Mouse (Mus musculus) forebrain, embryonic 16.5 days (tissue): ENCODE data around the gene Ptgds. TPM values are rescaled to one million over a fixed set of nuclear protein-coding genes. Genes with fewer than 3 reads are reported as not detected.

Experiments used
- ATAC-seq: fragments of 200-750 bp; cut with Nextera tagmentation; 2 replicates; pipeline ENCODE4 v1.8.0; 2017; ENCODE audit warnings: mild to moderate bottlenecking, moderate library complexity
- H3K27ac ChIP-seq: fragments of 300-500 bp; sonication (generic); 2 replicates; pipeline ENCODE4 v1.5.1; 2014; ENCODE audit warnings: low read length, control low read depth
- H3K27me3 ChIP-seq: fragments of 300-500 bp; sonication (generic); replicated peaks from 2 replicates; pipeline ENCODE4 v1.6.1; 2014; ENCODE audit warnings: low read length; ENCODE audit not compliant: control insufficient read depth, insufficient read depth
- H3K36me3 ChIP-seq: fragments of 300-500 bp; sonication (generic); 2 replicates; pipeline ENCODE4 v1.6.1; 2014; ENCODE audit not compliant: control insufficient read depth, insufficient read depth
- H3K4me1 ChIP-seq: fragments of 300-500 bp; sonication (generic); replicated peaks from 2 replicates; pipeline ENCODE4 v1.6.1; 2014; ENCODE audit warnings: low read length; ENCODE audit not compliant: control insufficient read depth, insufficient read depth
- H3K4me2 ChIP-seq: fragments of 300-500 bp; sonication (generic); 2 replicates; pipeline ENCODE4 v1.6.1; 2014; ENCODE audit warnings: mild to moderate bottlenecking, low read length, control low read depth
- H3K4me3 ChIP-seq: fragments of 300-500 bp; sonication (generic); replicated peaks from 2 replicates; pipeline ENCODE4 v1.5.1; 2014; ENCODE audit warnings: mild to moderate bottlenecking, low read length, control low read depth
- H3K9ac ChIP-seq: fragments of 300-500 bp; sonication (generic); replicated peaks from 2 replicates; pipeline ENCODE4 v1.6.1; 2014; ENCODE audit warnings: low read depth, low read length, control low read depth
- H3K9me3 ChIP-seq: fragments of 300-500 bp; sonication (generic); 2 replicates; pipeline ENCODE4 v1.6.1; 2016; ENCODE audit warnings: low read length; ENCODE audit not compliant: control insufficient read depth
- WGBS: fragments of 180-500 bp; shearing (Covaris S2); extraction: QIAGEN DNeasy Blood & Tissue Kit; methylation state at CpG from one replicate; pipeline ENCODE4 v1.1.7; 2014; 5-methylcytosine and 5-hydroxymethylcytosine counted together
- polyA plus RNA-seq: library from polyadenylated mRNA; unstranded; fragments of >200 nt; fragmentation: Nextera tagmentation; extraction: Ambion mirVana; gene quantifications from 2 replicates; pipeline ENCODE4 v1.2.1, GENCODE M21; 2015

Gene Ptgds
- polyA plus RNA-seq, 1 experiment from 2014 or later: 212 TPM

GRCm38 (mm10) chr2:25433101-25433500 lies 36.7 kb downstream of the Ptgds start:
- ATAC-seq: no peak
- no peak overlapping the region for H3K27ac ChIP-seq
- WGBS: 92% methylated on average over 17 of the region's 17 CpGs
- no peak overlapping the region for H3K9ac ChIP-seq
- no peak overlapping the region for H3K4me3 ChIP-seq
- H3K4me1 ChIP-seq: peaks cover 25% of the 10 kb centered on the region
- no peaks in the 10 kb centered on the region; the same call in none of the 2 replicates for H3K36me3 ChIP-seq
- H3K27me3 ChIP-seq: no peaks in the 10 kb centered on the region
- H3K9me3 ChIP-seq: no peaks in the 10 kb centered on the region
- no peak overlapping the region for H3K4me2 ChIP-seq

GRCm38 (mm10) chr2:25432326-25433098 lies 37.3 kb downstream of the Ptgds start:
- Histone ChIP-seq H3K9me3 (no peaks in the 10 kb centered on the region), H3K27me3 (no peaks in the 10 kb centered on the region), H3K4me2 (no peak overlapping the region), H3K4me3 (no peak overlapping the region), H3K36me3 (no peaks in the 10 kb centered on the region; the same call in none of the 2 replicates), H3K4me1 (peaks cover 25% of the 10 kb centered on the region), H3K27ac (no peak overlapping the region), H3K9ac (no peak overlapping the region)
- 83% methylated on average over 11 of the region's 11 CpGs for WGBS
- no peak for ATAC-seq

- Histone ChIP-seq H3K9ac (no peak overlapping the region), H3K27me3 (no peaks in the 10 kb centered on the region), H3K27ac (no peak overlapping the region), H3K4me1 (peaks cover 25% of the 10 kb centered on the region), H3K36me3 (no peaks in the 10 kb centered on the region; the same call in none of the 2 replicates), H3K9me3 (no peaks in the 10 kb centered on the region), H3K4me3 (no peak overlapping the region), H3K4me2 (no peak overlapping the region)
- no peak for ATAC-seq
- 72% methylated on average over 6 of the region's 6 CpGs for WGBS
Measured at GRCm38 (mm10) chr2:25431308-25431855, 38.5 kb downstream of the Ptgds start.

GRCm38 (mm10) chr2:25430395-25431233 lies 39.2 kb downstream of the Ptgds start:
- H3K4me2 ChIP-seq: peak overlapping the region; percentile 12; the same call in 1 of the 2 replicates
- H3K4me1 ChIP-seq: peaks cover 25% of the 10 kb centered on the region
- no peak overlapping the region for H3K9ac ChIP-seq
- no peak overlapping the region for H3K4me3 ChIP-seq
- H3K27ac ChIP-seq: no peak overlapping the region
- H3K9me3 ChIP-seq: no peaks in the 10 kb centered on the region
- 58% methylated on average over 17 of the region's 17 CpGs for WGBS
- no peaks in the 10 kb centered on the region for H3K27me3 ChIP-seq
- ATAC-seq: no peak
- no peaks in the 10 kb centered on the region; the same call in none of the 2 replicates for H3K36me3 ChIP-seq

- H3K4me1 ChIP-seq: peaks cover 25% of the 10 kb centered on the region
- H3K36me3 ChIP-seq: no peaks in the 10 kb centered on the region; the same call in 1 of the 2 replicates
- ATAC-seq: no peak
- no peak overlapping the region for H3K27ac ChIP-seq
- no peaks in the 10 kb centered on the region for H3K9me3 ChIP-seq
- peak overlapping the region; percentile 64 for H3K4me3 ChIP-seq
- peak overlapping the region; percentile 91 for H3K9ac ChIP-seq
- 57% methylated on average over 5 of the region's 5 CpGs for WGBS
- H3K27me3 ChIP-seq: no peaks in the 10 kb centered on the region; the same call in 1 of the 2 replicates
- H3K4me2 ChIP-seq: peak overlapping the region; percentile 67
Measured at GRCm38 (mm10) chr2:25429435-25430180, 40.2 kb downstream of the Ptgds start.

- H3K9ac ChIP-seq: peak within 1 kb of the TSS; percentile 91
- peak within 1 kb of the TSS; percentile 71 for H3K27ac ChIP-seq
- under 1% methylated on average over 89 of the region's 89 CpGs for WGBS
- no peaks in the 10 kb centered on the region; the same call in 1 of the 2 replicates for H3K36me3 ChIP-seq
- H3K4me3 ChIP-seq: peak within 1 kb of the TSS; percentile 64
- H3K27me3 ChIP-seq: no peaks in the 10 kb centered on the region; the same call in 1 of the 2 replicates
- ATAC-seq: peak; percentile 90
- peaks cover 25% of the 10 kb centered on the region for H3K4me1 ChIP-seq
- no peaks in the 10 kb centered on the region for H3K9me3 ChIP-seq
- H3K4me2 ChIP-seq: peak within 1 kb of the TSS; percentile 67
Measured at GRCm38 (mm10) chr2:25428442-25429236, 41.2 kb downstream of the Ptgds start, which contains the start of gene Abca2. Gene Abca2, plus strand, starts transcription at chr2:25428703.

GRCm38 (mm10) chr2:25427256-25427655 lies 42.6 kb downstream of the Ptgds start:
- Histone ChIP-seq H3K27me3 (no peaks in the 10 kb centered on the region; the same call in 1 of the 2 replicates), H3K36me3 (no peaks in the 10 kb centered on the region), H3K9ac (no peak overlapping the region), H3K4me3 (no peak overlapping the region), H3K4me1 (peaks cover 25% of the 10 kb centered on the region), H3K27ac (no peak overlapping the region), H3K9me3 (no peaks in the 10 kb centered on the region), H3K4me2 (no peak overlapping the region)
- 91% methylated on average over 5 of the region's 5 CpGs for WGBS
- no peak for ATAC-seq

GRCm38 (mm10) chr2:25426721-25427191 lies 43.1 kb downstream of the Ptgds start:
- no peaks in the 10 kb centered on the region; the same call in 1 of the 2 replicates for H3K27me3 ChIP-seq
- H3K9ac ChIP-seq: no peak overlapping the region
- H3K4me1 ChIP-seq: peaks cover 25% of the 10 kb centered on the region
- H3K4me3 ChIP-seq: no peak overlapping the region
- no peak overlapping the region for H3K27ac ChIP-seq
- no peaks in the 10 kb centered on the region for H3K9me3 ChIP-seq
- 0 out of 2 replicates have a peak, but pooled peaks have one; percentile 11 for ATAC-seq
- no peak overlapping the region for H3K4me2 ChIP-seq
- no peaks in the 10 kb centered on the region for H3K36me3 ChIP-seq
- WGBS: 30% methylated on average over 5 of the region's 5 CpGs
